Mouse (Mus musculus) erythroblast, adult 5-6 weeks (primary cell): Measurements from ENCODE around the gene Olfr32. TPM values are rescaled to one million over a fixed set of nuclear protein-coding genes. Genes with fewer than 3 reads are reported as not detected.
"Not testable (repeated sequence)": the region's sequence is repeated elsewhere in the genome, so short reads cannot be mapped to it uniquely, and the experiment has no call there.

Experiments used
- ATAC-seq: replicated peaks from 2 replicates; pipeline ENCODE4 v1.8.0; 2016; ENCODE audit warnings: moderate number of reproducible peaks, mild to moderate bottlenecking, moderate TSS enrichment, inconsistent platforms; ENCODE audit not compliant: poor library complexity, low FRiP score, severe bottlenecking
- total RNA-seq, 2 experiments: library from RNA; stranded (forward) in 1 of 2; stranded (reverse) in 1 of 2; fragments of 150-400 nt in 1 of 2; fragments of 200-764, 138-1000 nt in 1 of 2; gene quantifications; 2 replicates each; pipeline versions ENCODE4 v1.2.3 to v1.2.4; 2015 to 2017; ENCODE audit warnings: low replicate concordance in 2 of 2

Gene Olfr32
- total RNA-seq (2015; ENCODE audit: low replicate concordance) (not detected in 2 replicates), total RNA-seq (2017; ENCODE audit: low replicate concordance) (not detected in 2 replicates)

GRCm38 (mm10) chr2:90142196-90142595 is at the start of gene Olfr32:
Gene Olfr32 (minus strand): TSS chr2:90142296.
- ATAC-seq: no peak

- ATAC-seq: peak; percentile 81
Observed at GRCm38 (mm10) chr2:90187082-90187481, 45.0 kb upstream of the Olfr32 start.

GRCm38 (mm10) chr2:90186082-90186481 is 44.0 kb upstream of the Olfr32 start:
- not testable (repeated sequence) for ATAC-seq

- no peak for ATAC-seq
Observed at GRCm38 (mm10) chr2:90153916-90154315, 11.8 kb upstream of the Olfr32 start.

- no peak for ATAC-seq
Observed at GRCm38 (mm10) chr2:90152991-90153390, 10.9 kb upstream of the Olfr32 start, which contains the start of gene Olfr1270. Gene Olfr1270 (minus strand): TSS chr2:90153091.

- ATAC-seq: no peak
Observed at GRCm38 (mm10) chr2:90121312-90121711, 20.8 kb downstream of the Olfr32 start, which contains the start of gene Olfr1269. Gene Olfr1269 (minus strand): TSS chr2:90121412.

Other genes with a start within 250 kb of the Olfr32 start
- gene Olfr1258, start 215.0 kb downstream of the Olfr32 start, total RNA-seq (2015; ENCODE audit: low replicate concordance): not detected in 2 replicates
- not detected in 2 replicates for gene Olfr1258, start 215.0 kb downstream of the Olfr32 start, total RNA-seq (2017; ENCODE audit: low replicate concordance)
- gene Olfr1259, start 193.6 kb downstream of the Olfr32 start, total RNA-seq (2015; ENCODE audit: low replicate concordance): not detected in 2 replicates
- gene Olfr1259, start 193.6 kb downstream of the Olfr32 start, total RNA-seq (2017; ENCODE audit: low replicate concordance): 0.56 TPM in 1 of 2 replicates, not detected in the other
- gene Olfr1260, start 168.0 kb downstream of the Olfr32 start, total RNA-seq (2015; ENCODE audit: low replicate concordance): not detected in 2 replicates
- gene Olfr1260, start 168.0 kb downstream of the Olfr32 start, total RNA-seq (2017; ENCODE audit: low replicate concordance): not detected in 2 replicates
- gene Olfr1261, start 151.1 kb downstream of the Olfr32 start, total RNA-seq (2015; ENCODE audit: low replicate concordance): not detected in 2 replicates
- 0.28 TPM in 1 of 2 replicates, not detected in the other for gene Olfr1261, start 151.1 kb downstream of the Olfr32 start, total RNA-seq (2017; ENCODE audit: low replicate concordance)
- gene Olfr1262, start 142.2 kb downstream of the Olfr32 start, total RNA-seq (2015; ENCODE audit: low replicate concordance): not detected in 2 replicates
- gene Olfr1262, start 142.2 kb downstream of the Olfr32 start, total RNA-seq (2017; ENCODE audit: low replicate concordance): not detected in 2 replicates
- not detected in 2 replicates for gene Olfr1263, start 130.2 kb downstream of the Olfr32 start, total RNA-seq (2015; ENCODE audit: low replicate concordance)
- not detected in 2 replicates for gene Olfr1263, start 130.2 kb downstream of the Olfr32 start, total RNA-seq (2017; ENCODE audit: low replicate concordance)
- not detected in 2 replicates for gene Olfr1264, start 116.7 kb downstream of the Olfr32 start, total RNA-seq (2015; ENCODE audit: low replicate concordance)
- gene Olfr1264, start 116.7 kb downstream of the Olfr32 start, total RNA-seq (2017; ENCODE audit: low replicate concordance): not detected in 2 replicates
- not detected in 2 replicates for gene Olfr1265, start 107.0 kb downstream of the Olfr32 start, total RNA-seq (2015; ENCODE audit: low replicate concordance)
- not detected in 2 replicates for gene Olfr1265, start 107.0 kb downstream of the Olfr32 start, total RNA-seq (2017; ENCODE audit: low replicate concordance)
- gene Olfr140, start 78.7 kb downstream of the Olfr32 start, total RNA-seq (2015; ENCODE audit: low replicate concordance): not detected in 2 replicates
- gene Olfr140, start 78.7 kb downstream of the Olfr32 start, total RNA-seq (2017; ENCODE audit: low replicate concordance): not detected in 2 replicates
- not detected in 2 replicates for gene Olfr1269, start 20.9 kb downstream of the Olfr32 start, total RNA-seq (2015; ENCODE audit: low replicate concordance)
- gene Olfr1269, start 20.9 kb downstream of the Olfr32 start, total RNA-seq (2017; ENCODE audit: low replicate concordance): not detected in 2 replicates
- not detected in 2 replicates for gene Olfr1270, start 10.8 kb upstream of the Olfr32 start, total RNA-seq (2015; ENCODE audit: low replicate concordance)
- gene Olfr1270, start 10.8 kb upstream of the Olfr32 start, total RNA-seq (2017; ENCODE audit: low replicate concordance): not detected in 2 replicates
- 1.3 TPM in 1 of 2 replicates, not detected in the other for gene Olfr1506, start 82.2 kb upstream of the Olfr32 start, total RNA-seq (2015; ENCODE audit: low replicate concordance)
- 0.85 and 5.7 TPM in 2 replicates for gene Olfr1506, start 82.2 kb upstream of the Olfr32 start, total RNA-seq (2017; ENCODE audit: low replicate concordance)
- gene Olfr142, start 115.3 kb upstream of the Olfr32 start, total RNA-seq (2015; ENCODE audit: low replicate concordance): not detected in 2 replicates
- gene Olfr142, start 115.3 kb upstream of the Olfr32 start, total RNA-seq (2017; ENCODE audit: low replicate concordance): not detected in 2 replicates
- not detected in 2 replicates for gene Olfr1271, start 128.7 kb upstream of the Olfr32 start, total RNA-seq (2015; ENCODE audit: low replicate concordance)
- not detected in 2 replicates for gene Olfr1271, start 128.7 kb upstream of the Olfr32 start, total RNA-seq (2017; ENCODE audit: low replicate concordance)
- not detected in 2 replicates for gene Olfr1272, start 150.5 kb upstream of the Olfr32 start, total RNA-seq (2015; ENCODE audit: low replicate concordance)
- gene Olfr1272, start 150.5 kb upstream of the Olfr32 start, total RNA-seq (2017; ENCODE audit: low replicate concordance): not detected in 2 replicates
- gene Gm13769, start 179.9 kb upstream of the Olfr32 start, total RNA-seq (2015; ENCODE audit: low replicate concordance): not detected in 2 replicates
- gene Gm13769, start 179.9 kb upstream of the Olfr32 start, total RNA-seq (2017; ENCODE audit: low replicate concordance): not detected in 2 replicates